Comparison of ENCODE assay signal across 9 mouse cellular contexts in genomic region chr4:105245479-105245944, GRCm38 (mm10).
A peak's percentile ranks its signal among the peaks of the same experiment; 100 is the strongest.
DNase-seq lines count a peak whose midpoint lies in the region; ATAC-seq and TF ChIP-seq lines count a peak whose summit lies in the region.
"Had no signal": no experiment of that assay in that cellular context is flagged by ENCODE, and none has a peak within 500 bp of the region (broad histone marks: within the 10 kb centered on the region; RNA-seq: fewer than 3 reads in every experiment).

No protein-coding gene starts in this region.

- peaks cover 11% of the 10 kb centered on the region for H3K9me3 ChIP-seq in E14TG2a.4 (ENCODE audit: low read length)
- no peaks in the 10 kb centered on the region for H3K9me3 ChIP-seq in forebrain, postnatal 0 days (ENCODE audit: low read length)
- no peaks in the 10 kb centered on the region for H3K9me3 ChIP-seq in hindbrain, embryonic 11.5 days (ENCODE audit: control insufficient read depth, low read length)

- peaks cover 17% of the 10 kb centered on the region for H3K27me3 ChIP-seq in E14TG2a.4 (ENCODE audit: insufficient read depth, low read length)
- no peaks in the 10 kb centered on the region for H3K27me3 ChIP-seq in cerebellum, adult 2 months (ENCODE audit: control insufficient read depth, insufficient read depth, low read length)
- no peaks in the 10 kb centered on the region for H3K27me3 ChIP-seq in forebrain, postnatal 0 days (ENCODE audit: insufficient read depth, low read length)
- no peaks in the 10 kb centered on the region for H3K27me3 ChIP-seq in hindbrain, embryonic 11.5 days (ENCODE audit: control insufficient read depth, insufficient read depth, low read length)

- no peaks in the 10 kb centered on the region for H3K36me3 ChIP-seq in E14TG2a.4 (ENCODE audit: insufficient read depth, low read length)
- H3K36me3 ChIP-seq in forebrain, postnatal 0 days (ENCODE audit: insufficient read depth) = no peaks in the 10 kb centered on the region
- H3K36me3 ChIP-seq in hindbrain, embryonic 11.5 days (ENCODE audit: control insufficient read depth, insufficient read depth, low read length) = no peaks in the 10 kb centered on the region
- H3K36me3 ChIP-seq: G1E had no signal

- TF ChIP-seq POLR2A in cerebellum, adult 2 months (IDR thresholded peaks at IDR 0.05; ENCODE audit: borderline replicate concordance, insufficient read depth, low read length) = no peak
- TF ChIP-seq POLR2A in lung, adult 2 months (IDR thresholded peaks at IDR 0.05; ENCODE audit: borderline replicate concordance, extremely low read depth, low read depth, low read length) = 0 out of 2 replicates have a peak, but pooled peaks have one; percentile 5

- peak overlapping the region; percentile 37 for H3K4me3 ChIP-seq in E14TG2a.4 (replicated peaks; ENCODE audit: low read length)
- H3K4me3 ChIP-seq in cerebellum, adult 2 months (replicated peaks; ENCODE audit: insufficient read depth, low read depth, low read length) = peak overlapping the region; percentile 20
- H3K4me3 ChIP-seq in forebrain, postnatal 0 days (ENCODE audit: low read depth, low read length) = peak overlapping the region; percentile 32
- peak overlapping the region; percentile 16; the same call in 1 of the 2 replicates for H3K4me3 ChIP-seq in hindbrain, embryonic 11.5 days (ENCODE audit: low read depth, low read length)
- H3K4me3 ChIP-seq in lung, adult 2 months (replicated peaks; ENCODE audit: extremely low read depth, low read depth, low read length) = peak overlapping the region; percentile 53

- peak; percentile 98 for ATAC-seq in forebrain, postnatal 0 days
- ATAC-seq in hindbrain, embryonic 11.5 days (ENCODE audit: low FRiP score) = peak; percentile 89
- ATAC-seq in neutrophil, adult 5-6 weeks (ENCODE audit: extremely low read depth, insufficient number of reproducible peaks, low FRiP score, poor library complexity, severe bottlenecking) = peak; percentile 72; the same call in 1 of the 2 replicates

- TF ChIP-seq CTCF in E14TG2a.4 (conservative IDR thresholded peaks at IDR 0.05; ENCODE audit: low read length) = no peak
- no peak for TF ChIP-seq CTCF in cerebellum, adult 2 months (IDR thresholded peaks at IDR 0.05; ENCODE audit: borderline replicate concordance, insufficient read depth, low read depth, low read length)
- peak; percentile 48 for TF ChIP-seq CTCF in forebrain, postnatal 0 days (IDR thresholded peaks at IDR 0.05; ENCODE audit: low read depth)
- TF ChIP-seq CTCF in lung, adult 2 months (IDR thresholded peaks at IDR 0.05; ENCODE audit: insufficient read depth, low read length) = no peak

- H3K4me2 ChIP-seq in forebrain, postnatal 0 days (ENCODE audit: low read depth) = peak overlapping the region; percentile 42
- peak overlapping the region; percentile 41 for H3K4me2 ChIP-seq in hindbrain, embryonic 11.5 days (replicated peaks; ENCODE audit: low read depth, low read length)

- 3% methylated on average over 18 of the region's 18 CpGs for WGBS in cerebellum, adult 2 months
- 3% methylated on average over 18 of the region's 18 CpGs for WGBS in forebrain, postnatal 0 days
- WGBS in hindbrain, embryonic 11.5 days = 3% methylated on average over 18 of the region's 18 CpGs
- 10% methylated on average over 18 of the region's 18 CpGs for WGBS in lung, adult 2 months

- peaks cover 41% of the 10 kb centered on the region for H3K4me1 ChIP-seq in E14TG2a.4 (replicated peaks; ENCODE audit: low read depth, low read length)
- H3K4me1 ChIP-seq in cerebellum, adult 2 months (ENCODE audit: control insufficient read depth, insufficient read depth, low read length) = 0 out of 2 replicates have a peak, but pooled peaks cover 4% of the 10 kb centered on the region
- H3K4me1 ChIP-seq in forebrain, postnatal 0 days (ENCODE audit: insufficient read depth) = peaks cover 13% of the 10 kb centered on the region
- H3K4me1 ChIP-seq in hindbrain, embryonic 11.5 days (replicated peaks; ENCODE audit: control insufficient read depth, insufficient read depth, low read length) = peaks cover 5% of the 10 kb centered on the region
- H3K4me1 ChIP-seq in lung, adult 2 months (ENCODE audit: control insufficient read depth, insufficient read depth, low read length) = no peaks in the 10 kb centered on the region; the same call in 1 of the 2 replicates

- H3K27ac ChIP-seq in cerebellum, adult 2 months (ENCODE audit: insufficient read depth, low read length) = no peak overlapping the region
- peak overlapping the region; percentile 66 for H3K27ac ChIP-seq in forebrain, postnatal 0 days (ENCODE audit: low read depth, low read length)
- H3K27ac ChIP-seq in hindbrain, embryonic 11.5 days (ENCODE audit: low read depth, low read length) = peak overlapping the region; percentile 55

- peak; percentile 25 for DNase-seq in cerebellum, adult 2 months
- DNase-seq in forebrain, postnatal 0 days = peak; percentile 86
- peak; percentile 77 for DNase-seq in hindbrain, embryonic 11.5 days (ENCODE audit: low spot score)
- peak; percentile 62 for DNase-seq in layer of hippocampus, adult 9-11 months
- DNase-seq in lung, adult 2 months = peak; percentile 41
- DNase-seq in urinary bladder, postnatal 36 days (ENCODE audit: low spot score in 2 of 2) = peak; percentile 46 to 59

- H3K9ac ChIP-seq in forebrain, postnatal 0 days = peak overlapping the region; percentile 46
- H3K9ac ChIP-seq in hindbrain, embryonic 11.5 days (ENCODE audit: low read depth, low read length) = peak overlapping the region; percentile 63

Comparison
In these comparisons a context has a peak if more than half of its experiments do, and no peak if none do; other contexts are left out.
1. DNase-seq: peak in every context shown above with its lines; median percentile 86 in forebrain, postnatal 0 days; 77 in hindbrain, embryonic 11.5 days; 62 in layer of hippocampus, adult 9-11 months; 52 in urinary bladder, postnatal 36 days; 41 in lung, adult 2 months; 25 in cerebellum, adult 2 months.